Mouse (Mus musculus) brain, adult 2 months (tissue): ENCODE measurements at regions not wholly inside any gene's neighbourhood (a gene's known extent, or its start where the extent isn't known, plus 50 kb on each side); places are given as distances from the start of the nearest gene placed in this dataset.

Experiments
- DNase-seq: peaks from one replicate; pipeline ENCODE4 v3.0.0; 2011; ENCODE audit warnings: low read depth, low spot score

DNA sequence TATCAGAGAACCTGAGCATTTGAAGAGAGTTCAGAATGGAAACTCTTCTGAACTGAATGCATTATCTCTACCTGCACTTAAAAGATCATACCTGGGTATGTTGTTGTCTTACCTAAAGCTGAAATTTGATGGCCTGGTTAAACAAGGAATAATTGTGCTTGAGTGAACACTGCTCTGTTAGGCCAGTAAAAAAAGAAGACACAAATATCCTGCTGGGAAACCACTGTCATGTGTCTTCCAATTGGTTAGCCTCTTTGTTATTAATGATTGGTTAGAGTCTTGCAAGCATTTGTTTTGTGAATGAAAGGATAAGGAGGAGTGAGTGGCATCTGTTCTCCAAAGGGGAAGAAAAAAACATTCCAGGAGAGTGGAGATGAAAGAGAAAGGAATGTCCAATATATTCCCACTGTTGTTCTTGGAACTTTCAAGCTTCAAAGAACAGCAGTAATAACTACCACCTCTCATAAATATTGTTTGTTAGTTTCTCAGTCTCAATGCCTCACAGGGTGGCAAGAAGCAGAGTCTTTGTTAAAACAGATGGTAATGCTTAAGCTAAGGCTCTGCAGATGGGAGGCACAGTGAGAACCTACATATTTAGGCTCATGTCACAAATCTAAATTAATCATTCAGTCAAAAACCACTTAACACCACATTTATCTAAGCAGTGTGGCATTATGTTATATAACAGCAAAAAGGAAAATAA lies 165.5 kb downstream of the Dsel start:
- peak; percentile 36 for DNase-seq

DNA sequence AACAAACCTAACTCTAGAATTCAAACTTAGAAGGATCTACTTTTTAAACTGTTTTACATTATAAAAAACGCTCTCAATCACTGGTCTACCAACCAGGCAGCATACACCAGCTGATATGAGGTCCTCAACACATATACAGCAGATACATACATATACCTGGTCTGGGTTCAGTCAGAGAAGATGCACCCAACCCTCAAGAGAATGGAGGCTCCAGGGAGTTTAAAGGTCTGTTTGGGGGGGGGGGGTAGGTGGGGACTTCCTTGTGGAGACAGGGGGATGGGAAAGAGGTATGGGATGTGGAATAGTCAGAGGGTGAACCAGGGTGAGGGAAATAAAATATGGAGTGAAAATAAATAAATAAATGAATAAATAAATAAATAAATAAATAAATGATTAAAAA lies 203.8 kb downstream of the Dsel start:
- no peak for DNase-seq

DNA sequence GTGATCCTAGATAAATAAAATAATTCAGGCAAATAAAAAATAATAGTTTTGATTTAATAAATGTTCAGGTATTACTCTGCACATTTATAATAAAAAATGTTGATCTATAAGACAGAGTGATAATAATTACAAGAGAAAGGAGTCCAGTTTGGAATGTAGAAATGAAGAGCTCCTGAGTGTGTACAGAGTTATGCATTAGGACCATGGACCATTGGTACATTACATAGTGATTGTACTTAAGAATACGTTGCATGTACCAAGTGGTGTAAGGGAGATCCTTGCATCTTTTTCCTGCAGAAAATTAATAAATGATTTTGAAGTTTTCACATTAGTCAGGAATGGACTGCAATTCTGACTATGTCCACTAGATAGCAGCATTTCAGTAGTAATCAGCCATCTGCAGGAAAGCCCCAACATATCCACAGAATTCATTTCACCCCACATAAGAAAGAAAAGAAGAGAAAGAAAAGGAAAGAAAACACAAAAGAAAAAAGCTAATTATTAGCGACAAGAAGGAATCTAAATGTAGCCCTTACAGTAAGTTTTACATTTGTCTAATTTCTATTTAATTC lies 204.5 kb downstream of the Dsel start:
- DNase-seq, result peak; percentile 70

DNA sequence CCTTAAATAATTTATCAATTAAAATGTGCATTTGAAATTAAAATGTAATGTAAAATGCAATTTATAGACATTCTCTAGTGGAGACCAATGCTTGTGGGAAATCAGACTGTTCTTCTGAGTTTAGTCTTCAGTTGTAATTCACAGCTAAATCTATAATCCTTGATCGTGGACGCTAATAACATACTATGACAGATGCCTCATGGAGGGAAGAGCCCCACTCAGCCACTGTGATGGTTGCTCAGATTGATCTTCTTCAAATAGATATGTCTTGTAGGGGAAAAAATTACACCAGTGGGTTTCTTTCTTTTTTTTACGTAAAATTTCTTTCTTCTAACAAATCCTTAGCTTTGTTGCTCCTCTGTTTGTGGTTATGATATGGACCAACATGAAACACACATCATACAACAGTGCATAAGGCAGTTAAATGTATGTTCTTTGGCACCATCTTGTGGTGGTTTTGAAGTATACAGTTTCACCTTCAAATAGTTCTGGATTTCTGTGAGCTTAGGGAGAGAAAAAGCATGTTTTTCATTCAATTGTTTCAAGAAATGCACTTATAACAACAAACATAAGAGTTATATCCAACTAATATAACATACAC lies 230.8 kb downstream of the Dsel start:
- DNase-seq, result peak; percentile 60
